Mouse (Mus musculus) liver, embryonic 16.5 days (tissue): ENCODE results near the gene Iqck. TPM values are rescaled to one million over a fixed set of nuclear protein-coding genes. Genes with fewer than 3 reads are reported as not detected.

ENCODE experiments used
- ATAC-seq: fragments of 200-750 bp; cut with Nextera tagmentation; 2 replicates; pipeline ENCODE4 v1.8.0; 2017; ENCODE audit warnings: low read depth, mild to moderate bottlenecking, moderate number of reproducible peaks, moderate library complexity
- H3K27ac ChIP-seq: fragments of 300-500 bp; sonication (generic); 2 replicates; pipeline ENCODE4 v1.5.1; 2014; ENCODE audit warnings: mild to moderate bottlenecking, low read length
- H3K27me3 ChIP-seq: fragments of 300-500 bp; sonication (generic); 2 replicates; pipeline ENCODE4 v1.6.1; 2014; ENCODE audit warnings: low read depth, low read length, mixed read lengths; ENCODE audit not compliant: control insufficient read depth, insufficient read depth
- H3K36me3 ChIP-seq: fragments of 300-500 bp; sonication (generic); 2 replicates; pipeline ENCODE4 v1.6.1; 2014; ENCODE audit warnings: mild to moderate bottlenecking; ENCODE audit not compliant: control insufficient read depth, insufficient read depth
- H3K4me1 ChIP-seq: fragments of 300-500 bp; sonication (generic); 2 replicates; pipeline ENCODE4 v1.6.1; 2014; ENCODE audit warnings: low read depth, low read length, mixed read lengths; ENCODE audit not compliant: control insufficient read depth
- H3K4me2 ChIP-seq: fragments of 300-500 bp; sonication (generic); 2 replicates; pipeline ENCODE4 v1.6.1; 2014; ENCODE audit warnings: low read depth, low read length, mixed read lengths
- H3K4me3 ChIP-seq: fragments of 300-500 bp; sonication (generic); 2 replicates; pipeline ENCODE4 v1.5.1; 2014; ENCODE audit warnings: low read depth, mild to moderate bottlenecking, low read length
- H3K9ac ChIP-seq: fragments of 300-500 bp; sonication (generic); 2 replicates; pipeline ENCODE4 v1.6.1; 2014; ENCODE audit warnings: low read depth, low read length
- H3K9me3 ChIP-seq: fragments of 300-500 bp; sonication (generic); replicated peaks from 2 replicates; pipeline ENCODE4 v1.6.1; 2016; ENCODE audit warnings: low read length; ENCODE audit not compliant: control insufficient read depth
- WGBS: fragments of 180-500 bp; shearing (Covaris S2); extraction: QIAGEN DNeasy Blood & Tissue Kit; methylation state at CpG from one replicate; pipeline ENCODE4 v1.1.7; 2014; ENCODE audit not compliant: insufficient replicate concordance; 5-methylcytosine and 5-hydroxymethylcytosine counted together
- polyA plus RNA-seq: library from polyadenylated mRNA; unstranded; fragments of >200 nt; fragmentation: Nextera tagmentation; extraction: Ambion mirVana; gene quantifications from 2 replicates; pipeline ENCODE4 v1.2.1, GENCODE M21; 2015

Gene Iqck
- polyA plus RNA-seq, 1 experiment from 2014 or later = 0.26 TPM

DNA sequence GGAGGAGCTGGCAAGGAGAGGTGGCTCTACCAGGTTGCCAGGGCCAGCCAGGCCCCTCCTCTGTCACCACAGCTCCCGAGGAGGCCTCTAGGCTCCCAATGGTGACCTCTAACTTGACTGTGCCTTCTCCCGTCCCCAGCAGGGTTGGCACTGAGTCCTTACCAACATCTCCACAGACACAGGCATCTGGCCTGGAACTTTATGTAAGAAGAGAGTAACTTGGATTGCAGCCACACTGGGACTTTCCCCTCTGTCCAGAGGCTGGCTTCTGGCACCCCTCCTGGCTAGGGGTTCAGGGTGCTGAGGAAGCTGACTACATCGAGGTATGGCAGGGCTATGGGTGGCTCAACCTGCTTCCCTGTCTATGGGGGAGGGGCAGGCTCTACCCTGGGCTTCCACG, 125.8 kb downstream of the Iqck start:
- H3K4me2 ChIP-seq = no peak overlapping the region
- ATAC-seq = no peak; the same call in 1 of the 2 replicates
- H3K9ac ChIP-seq = no peak overlapping the region
- H3K27ac ChIP-seq = no peak overlapping the region
- H3K36me3 ChIP-seq = no peaks in the 10 kb centered on the region
- H3K27me3 ChIP-seq = no peaks in the 10 kb centered on the region
- no peak overlapping the region for H3K4me3 ChIP-seq
- H3K4me1 ChIP-seq = no peaks in the 10 kb centered on the region
- WGBS = 52% methylated on average over 4 of the region's 4 CpGs
- H3K9me3 ChIP-seq = no peaks in the 10 kb centered on the region

DNA sequence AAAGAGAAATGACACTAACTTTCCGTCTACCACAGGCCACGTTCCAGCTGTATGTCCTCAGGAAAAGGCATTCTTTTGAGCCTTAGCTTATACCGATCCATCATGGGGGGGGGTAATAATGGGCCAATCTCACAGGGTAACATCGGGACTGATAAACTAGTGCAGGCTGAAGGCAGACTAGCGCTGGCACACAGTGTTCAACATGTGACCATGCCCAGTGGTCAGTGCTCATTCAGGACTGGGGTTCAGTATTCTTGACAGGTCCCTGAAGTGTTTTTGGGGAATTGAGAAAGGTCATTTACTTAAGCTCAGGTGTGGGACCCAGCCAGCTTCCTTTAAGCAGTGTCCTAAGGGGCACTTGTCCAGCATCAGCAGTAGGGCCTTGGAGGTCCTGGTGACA, 126.3 kb downstream of the Iqck start:
- H3K27me3 ChIP-seq = no peaks in the 10 kb centered on the region

DNA sequence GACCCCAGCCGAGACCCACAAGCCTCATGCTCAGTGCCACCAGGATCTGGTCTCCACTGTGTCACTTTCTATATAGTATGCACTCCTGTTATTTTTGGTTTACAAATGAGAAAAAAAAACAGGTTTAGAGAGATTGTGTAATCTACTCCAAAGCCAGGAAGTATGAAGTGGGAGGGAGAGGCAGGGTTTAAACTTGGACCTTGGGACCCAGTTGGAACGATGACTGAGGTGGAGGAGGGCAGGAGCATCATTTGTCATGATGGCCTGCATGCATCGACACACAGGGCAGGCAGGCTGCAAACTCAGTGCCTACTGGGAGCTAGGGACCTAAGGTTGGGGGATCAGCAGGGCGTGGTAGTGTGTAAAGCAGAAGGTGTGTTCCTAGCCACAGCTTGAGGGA, 127.0 kb downstream of the Iqck start:
- WGBS = 45% methylated on average over 4 of the region's 4 CpGs
- H3K27me3 ChIP-seq = no peaks in the 10 kb centered on the region
- no peaks in the 10 kb centered on the region for H3K9me3 ChIP-seq
- ATAC-seq = peak; percentile 55
- no peaks in the 10 kb centered on the region for H3K36me3 ChIP-seq
- H3K4me1 ChIP-seq = no peaks in the 10 kb centered on the region
- H3K4me3 ChIP-seq = no peak overlapping the region
- no peak overlapping the region for H3K9ac ChIP-seq
- H3K27ac ChIP-seq = no peak overlapping the region
- H3K4me2 ChIP-seq = no peak overlapping the region

More for the DNA sequence above, 126.3 kb downstream of the Iqck start:
- Histone ChIP-seq H3K4me3 (no peak overlapping the region), H3K9me3 (no peaks in the 10 kb centered on the region), H3K36me3 (no peaks in the 10 kb centered on the region), H3K4me2 (no peak overlapping the region), H3K9ac (no peak overlapping the region), H3K27ac (no peak overlapping the region), H3K4me1 (no peaks in the 10 kb centered on the region)
- 71% methylated on average over 5 of the region's 5 CpGs for WGBS
- no peak for ATAC-seq

DNA sequence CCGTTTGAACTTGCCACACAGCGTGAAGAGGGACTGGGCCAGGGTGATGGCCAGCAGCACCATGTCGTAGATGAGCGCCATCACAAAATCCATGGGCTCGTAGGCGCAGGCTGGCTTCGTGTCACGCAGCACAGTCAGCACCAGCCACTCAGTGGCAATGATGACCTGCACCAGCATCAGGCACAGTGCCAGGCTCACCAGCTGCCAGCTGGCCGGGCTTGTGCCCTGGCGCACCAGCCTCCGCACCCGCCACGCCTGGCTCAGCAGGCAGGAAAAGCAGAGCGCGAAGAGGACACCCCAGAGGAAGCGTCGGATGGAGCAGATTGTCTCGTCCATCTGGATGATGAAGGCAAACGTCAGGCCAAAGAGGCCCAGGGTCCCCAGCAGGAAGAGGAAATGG, 128.4 kb downstream of the Iqck start:
- ATAC-seq = no peak; the same call in 1 of the 2 replicates
- H3K9ac ChIP-seq = no peak overlapping the region
- no peaks in the 10 kb centered on the region for H3K27me3 ChIP-seq
- H3K36me3 ChIP-seq = no peaks in the 10 kb centered on the region
- H3K4me1 ChIP-seq = no peaks in the 10 kb centered on the region
- no peak overlapping the region for H3K4me3 ChIP-seq
- H3K9me3 ChIP-seq = no peaks in the 10 kb centered on the region
- no peak overlapping the region for H3K27ac ChIP-seq
- no peak overlapping the region for H3K4me2 ChIP-seq
- WGBS = 74% methylated on average over 19 of the region's 19 CpGs

DNA sequence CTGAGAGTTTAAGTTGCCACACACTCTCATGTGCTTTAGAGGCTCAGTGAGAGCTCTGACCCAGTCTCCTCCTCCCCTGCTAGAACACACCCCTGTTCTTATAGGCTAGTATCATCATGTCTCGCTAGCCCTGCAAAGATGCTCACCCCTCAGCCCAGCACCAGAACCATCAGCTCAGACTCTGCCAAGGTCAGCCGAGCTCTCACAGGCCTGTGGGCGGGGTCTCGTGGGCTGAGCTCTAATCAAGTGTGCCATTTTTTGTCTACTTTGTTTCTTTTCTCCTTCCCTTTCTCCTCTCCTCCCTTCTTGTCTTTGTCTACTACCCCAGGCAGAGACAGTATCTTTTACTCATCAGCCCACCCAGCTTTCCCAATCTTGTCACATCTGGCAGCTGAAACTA, 130.2 kb downstream of the Iqck start:
- Histone ChIP-seq H3K9me3 (no peaks in the 10 kb centered on the region), H3K4me3 (no peak overlapping the region), H3K4me2 (no peak overlapping the region), H3K4me1 (no peaks in the 10 kb centered on the region), H3K9ac (no peak overlapping the region), H3K27ac (no peak overlapping the region), H3K36me3 (no peaks in the 10 kb centered on the region), H3K27me3 (no peaks in the 10 kb centered on the region)
- ATAC-seq = no peak
- 51% methylated on average over 4 of the region's 4 CpGs for WGBS

DNA sequence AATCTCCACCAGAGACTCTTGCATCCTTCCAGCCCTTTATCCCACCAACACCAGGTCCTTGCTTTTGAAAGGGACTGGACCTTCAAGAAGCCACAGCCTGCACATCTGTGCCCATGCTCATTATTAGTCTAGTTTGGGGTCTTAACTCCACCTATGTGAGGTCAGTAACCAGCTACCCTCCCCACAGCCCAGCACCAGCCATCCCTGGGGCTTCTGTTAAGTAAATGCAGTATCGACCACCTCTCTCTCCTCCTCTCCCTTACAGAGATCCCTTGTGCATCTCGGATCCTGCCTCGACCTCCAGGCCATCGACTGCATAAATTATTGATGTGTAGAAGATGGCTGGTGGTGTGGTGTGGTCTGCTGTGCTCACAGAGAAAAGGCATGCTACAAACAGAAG, 130.8 kb downstream of the Iqck start:
- H3K27me3 ChIP-seq = no peaks in the 10 kb centered on the region
- WGBS = 59% methylated on average over 4 of the region's 4 CpGs

DNA sequence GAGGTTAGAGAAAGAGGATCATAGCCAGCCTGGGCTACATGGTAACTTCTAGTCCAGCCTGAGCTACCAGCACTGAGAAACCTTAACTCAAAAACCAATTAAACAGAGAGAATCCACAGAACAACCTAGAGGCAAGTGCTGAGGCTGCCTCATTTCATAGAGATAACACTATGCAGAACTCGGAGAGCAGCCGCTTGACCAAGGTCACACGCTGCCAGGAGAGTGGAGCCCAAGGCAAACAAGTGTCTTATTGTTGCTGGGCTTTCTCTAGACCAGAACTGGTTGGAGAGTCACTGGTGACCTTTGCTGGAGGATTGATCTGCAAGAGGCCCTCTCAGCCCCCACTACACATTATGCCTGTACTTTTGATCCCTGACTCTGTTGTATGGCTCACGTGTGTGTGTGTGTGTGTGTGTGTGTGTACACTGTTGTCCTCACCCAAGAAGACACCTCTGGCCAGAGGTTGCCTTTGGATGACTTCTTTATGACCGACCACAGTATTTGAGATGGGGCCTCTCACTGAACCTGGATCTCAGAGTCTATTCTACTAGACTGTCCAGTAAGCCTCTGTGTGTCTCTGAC, 133.8 kb downstream of the Iqck start:
- no peaks in the 10 kb centered on the region for H3K9me3 ChIP-seq
- H3K36me3 ChIP-seq = no peaks in the 10 kb centered on the region
- H3K9ac ChIP-seq = no peak overlapping the region
- WGBS = 40% methylated on average over 5 of the region's 5 CpGs
- no peak overlapping the region for H3K27ac ChIP-seq
- H3K4me1 ChIP-seq = peaks cover 2% of the 10 kb centered on the region; the same call in 1 of the 2 replicates
- peaks cover 15% of the 10 kb centered on the region for H3K27me3 ChIP-seq
- ATAC-seq = no peak
- no peak overlapping the region for H3K4me2 ChIP-seq
- H3K4me3 ChIP-seq = no peak overlapping the region

More for the DNA sequence above, 130.8 kb downstream of the Iqck start:
- no peak overlapping the region for H3K4me2 ChIP-seq
- no peaks in the 10 kb centered on the region for H3K9me3 ChIP-seq
- H3K27ac ChIP-seq = no peak overlapping the region
- H3K9ac ChIP-seq = no peak overlapping the region
- no peak overlapping the region for H3K4me3 ChIP-seq
- no peak for ATAC-seq
- no peaks in the 10 kb centered on the region for H3K36me3 ChIP-seq
- no peaks in the 10 kb centered on the region for H3K4me1 ChIP-seq

DNA sequence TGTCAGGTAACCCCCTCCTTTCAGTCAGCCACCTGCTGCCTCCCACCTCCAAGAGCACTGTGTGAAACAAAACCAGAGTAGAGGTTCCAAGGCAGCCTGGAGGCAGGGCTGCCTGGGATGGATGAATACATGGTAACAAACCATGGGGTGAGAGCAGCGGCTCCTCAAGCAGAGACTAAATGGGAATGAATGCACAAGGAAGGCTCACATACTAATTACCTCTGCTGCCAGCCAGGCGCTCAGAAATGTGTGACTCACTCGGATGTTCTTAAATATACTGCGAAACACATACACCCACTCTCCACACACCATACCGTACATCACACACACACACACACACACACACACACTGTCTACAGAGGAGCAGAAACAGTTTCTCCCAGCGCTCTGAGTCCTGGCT, 134.7 kb downstream of the Iqck start:
- H3K9ac ChIP-seq = no peak overlapping the region
- H3K9me3 ChIP-seq = no peaks in the 10 kb centered on the region
- 70% methylated on average over 6 of the region's 6 CpGs for WGBS
- no peak overlapping the region for H3K4me2 ChIP-seq
- no peak overlapping the region for H3K4me3 ChIP-seq
- H3K36me3 ChIP-seq = no peaks in the 10 kb centered on the region
- peaks cover 24% of the 10 kb centered on the region for H3K27me3 ChIP-seq
- no peak for ATAC-seq
- no peak overlapping the region for H3K27ac ChIP-seq
- peaks cover 3% of the 10 kb centered on the region; the same call in 1 of the 2 replicates for H3K4me1 ChIP-seq

DNA sequence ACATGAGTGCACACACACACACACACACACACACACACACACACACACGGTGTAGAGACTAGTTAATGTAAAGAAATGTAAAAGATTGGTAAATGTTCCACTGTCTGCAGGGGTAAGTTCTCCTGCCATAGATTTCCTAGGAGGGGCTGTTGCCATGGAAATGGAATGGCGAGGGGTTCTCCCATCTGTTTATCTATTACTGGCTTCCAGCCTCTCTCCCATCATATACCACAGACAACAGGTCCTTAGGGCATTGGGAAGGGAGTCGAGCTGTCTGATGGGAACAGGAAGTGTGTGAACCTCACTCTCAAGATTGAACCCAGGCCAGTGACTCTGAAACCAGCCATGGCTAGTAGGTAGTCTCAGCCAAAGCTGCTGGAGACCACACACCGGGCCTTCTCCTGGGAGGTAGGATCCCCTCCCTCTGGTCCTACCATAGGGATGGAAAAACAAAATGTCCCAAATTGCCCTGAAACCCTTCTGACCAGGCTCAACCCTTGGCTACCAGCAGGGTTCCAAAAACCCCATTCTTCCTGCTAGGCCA, 135.9 kb downstream of the Iqck start:
- Histone ChIP-seq H3K4me2 (no peak overlapping the region), H3K9ac (no peak overlapping the region), H3K27ac (no peak overlapping the region), H3K9me3 (no peaks in the 10 kb centered on the region), H3K36me3 (no peaks in the 10 kb centered on the region), H3K4me3 (no peak overlapping the region), H3K27me3 (peaks cover 29% of the 10 kb centered on the region), H3K4me1 (peaks cover 3% of the 10 kb centered on the region; the same call in 1 of the 2 replicates)
- 36% methylated on average over 4 of the region's 4 CpGs for whole genome bisulfite sequencing
- no peak for ATAC-seq
